Mouse (Mus musculus): Measurements from ENCODE around the gene Ucp2.

Gene Ucp2

GRCm38 (mm10) chr7:100503076-100503475 is 9.9 kb downstream of the Ucp2 start:
- DNase-seq (ENCODE audit: low read depth): peak; percentile 57

- DNase-seq (ENCODE audit: low read depth): no peak
Observed at GRCm38 (mm10) chr7:100504740-100505487, 11.8 kb downstream of the Ucp2 start.

GRCm38 (mm10) chr7:100506494-100506893 is 13.4 kb downstream of the Ucp2 start:
- no peak for DNase-seq (ENCODE audit: low read depth)

GRCm38 (mm10) chr7:100508670-100509069 is 15.5 kb downstream of the Ucp2 start:
- DNase-seq (ENCODE audit: low read depth): no peak

GRCm38 (mm10) chr7:100511602-100512001 is 18.5 kb downstream of the Ucp2 start:
- peak; percentile 56 for DNase-seq (ENCODE audit: low read depth)

- DNase-seq (ENCODE audit: low read depth): no peak
Observed at GRCm38 (mm10) chr7:100514573-100514972, 21.4 kb downstream of the Ucp2 start, which contains the start of gene Dnajb13. TSS of gene Dnajb13 (minus strand) at chr7:100514960.

GRCm38 (mm10) chr7:100520204-100520603 is 27.1 kb downstream of the Ucp2 start:
- DNase-seq (ENCODE audit: low read depth): no peak

- DNase-seq (ENCODE audit: low read depth): peak; percentile 88
Observed at GRCm38 (mm10) chr7:100520663-100521285, 27.6 kb downstream of the Ucp2 start.

- no peak for DNase-seq (ENCODE audit: low read depth)
Observed at GRCm38 (mm10) chr7:100522222-100522621, 29.1 kb downstream of the Ucp2 start.

- no peak for DNase-seq (ENCODE audit: low read depth)
Observed at GRCm38 (mm10) chr7:100524669-100525068, 31.5 kb downstream of the Ucp2 start.

- DNase-seq (ENCODE audit: low read depth): no peak
Observed at GRCm38 (mm10) chr7:100530766-100531165, 37.6 kb downstream of the Ucp2 start.

GRCm38 (mm10) chr7:100533503-100533902 is 40.4 kb downstream of the Ucp2 start:
- DNase-seq (ENCODE audit: low read depth): no peak

- DNase-seq (ENCODE audit: low read depth): no peak
Observed at GRCm38 (mm10) chr7:100534216-100534615, 41.1 kb downstream of the Ucp2 start.

- no peak for DNase-seq (ENCODE audit: low read depth)
Observed at GRCm38 (mm10) chr7:100535831-100536230, 42.7 kb downstream of the Ucp2 start.

- peak; percentile 95 for DNase-seq (ENCODE audit: low read depth)
Observed at GRCm38 (mm10) chr7:100536804-100537518, 43.8 kb downstream of the Ucp2 start, which contains the start of gene Coa4. TSS of gene Coa4 (plus strand) at chr7:100537071.

- no peak for DNase-seq (ENCODE audit: low read depth)
Observed at GRCm38 (mm10) chr7:100537519-100537902, 44.4 kb downstream of the Ucp2 start.

GRCm38 (mm10) chr7:100539516-100539915 is 46.4 kb downstream of the Ucp2 start:
- DNase-seq (ENCODE audit: low read depth): no peak

GRCm38 (mm10) chr7:100544437-100544836 is 51.3 kb downstream of the Ucp2 start:
- no peak for DNase-seq (ENCODE audit: low read depth)

GRCm38 (mm10) chr7:100547631-100548030 is 54.5 kb downstream of the Ucp2 start:
- DNase-seq (ENCODE audit: low read depth): no peak

GRCm38 (mm10) chr7:100549796-100550195 is 56.7 kb downstream of the Ucp2 start:
- no peak for DNase-seq (ENCODE audit: low read depth)

- DNase-seq (ENCODE audit: low read depth): no peak
Observed at GRCm38 (mm10) chr7:100550338-100551007, 57.3 kb downstream of the Ucp2 start.
